Mouse (Mus musculus) hematopoietic stem cell, adult 5-6 weeks (primary cell): ENCODE results near the gene Doxl2. TPM values are rescaled to one million over a fixed set of nuclear protein-coding genes. Genes with fewer than 3 reads are reported as not detected.

ENCODE experiments used
- total RNA-seq: library from RNA; stranded (forward); fragments of 172-1452, 232-1000 nt; gene quantifications from 2 replicates; pipeline ENCODE4 v1.2.3, GENCODE M21; 2017

Gene Doxl2
- total RNA-seq, 1 experiment from 2014 or later = not detected

Other genes starting within 250 kb of the Doxl2 start
- 122 and 153 TPM in 2 replicates for gene Gimap1, start 235.9 kb upstream of the Doxl2 start, total RNA-seq
- gene Gimap5, start 228.8 kb upstream of the Doxl2 start, total RNA-seq = 39.8 and 45.8 TPM in 2 replicates
- gene Gimap3, start 204.1 kb upstream of the Doxl2 start, total RNA-seq = 2.4 and 7.8 TPM in 2 replicates
- gene Tmem176a, start 134.0 kb upstream of the Doxl2 start, total RNA-seq = 61.0 and 79.8 TPM in 2 replicates
- gene Tmem176b, start 133.5 kb upstream of the Doxl2 start, total RNA-seq = 261 and 319 TPM in 2 replicates
- not detected in 2 replicates for gene Aoc1, start 102.1 kb upstream of the Doxl2 start, total RNA-seq
- not detected in 2 replicates for gene 1600015I10Rik, start 45.1 kb upstream of the Doxl2 start, total RNA-seq
- gene Svs1, start 11.9 kb downstream of the Doxl2 start, total RNA-seq = not detected in 2 replicates
- gene Gpnmb, start 61.6 kb downstream of the Doxl2 start, total RNA-seq = 0.81 TPM in 1 of 2 replicates, not detected in the other
- gene Malsu1, start 98.8 kb downstream of the Doxl2 start, total RNA-seq = 29.0 and 62.0 TPM in 2 replicates
- 0.06 and 0.25 TPM in 2 replicates for gene Igf2bp3, start 240.0 kb downstream of the Doxl2 start, total RNA-seq